In the genomic region with DNA sequence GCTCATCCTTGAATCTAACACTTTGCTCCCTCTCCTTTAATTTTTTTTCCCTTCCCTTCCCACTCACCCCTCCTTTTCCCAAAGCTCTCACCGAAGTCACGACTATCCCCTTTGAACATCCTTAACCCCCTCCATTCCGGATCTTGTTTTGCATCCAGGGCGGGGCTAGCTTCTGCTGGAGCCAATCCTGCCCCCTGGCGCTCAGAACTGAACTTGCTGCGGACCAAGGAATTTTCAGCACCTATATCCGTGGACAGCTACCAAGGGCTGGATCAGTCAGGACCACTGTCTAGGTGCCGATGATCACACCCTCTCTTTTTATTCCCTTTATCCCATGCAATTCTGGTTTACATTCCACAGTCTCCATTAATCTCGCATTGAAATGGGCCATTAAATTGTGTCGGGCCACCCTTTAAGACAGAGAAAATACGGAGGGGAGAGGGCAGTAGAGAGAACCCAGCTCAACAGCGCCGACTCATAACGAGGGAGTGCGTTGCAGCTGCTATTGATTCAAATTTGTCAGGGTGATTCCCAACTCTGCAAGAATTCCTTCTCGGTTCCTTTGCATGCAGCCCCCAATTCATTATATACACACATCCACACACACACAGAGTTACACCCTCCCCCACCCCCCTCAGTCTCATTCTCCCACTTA, we compare ENCODE assay signal across 8 mouse cellular contexts.
DNase-seq lines count a peak whose midpoint lies in the region; ATAC-seq lines count a peak whose summit lies in the region.

No protein-coding gene starts in this region.

- DNase-seq in ZHBTc4 (ENCODE audit: low read depth, low spot score), result peak; percentile 91
- DNase-seq in cerebellum, postnatal 36 days, result peak; percentile 87 to 91
- DNase-seq in gastrocnemius, adult 8-10 months (ENCODE audit: low spot score in 2 of 2), result peak; percentile 31 to 32
- DNase-seq in layer of hippocampus, postnatal 25 days (ENCODE audit: extremely low spot score in 1 of 2, low spot score in 1 of 2), result peak; percentile 57 to 65
- DNase-seq in lung, postnatal 36 days, result peak; percentile 76
- peak; percentile 61 for DNase-seq in retina, postnatal 7 days (ENCODE audit: low read depth, low spot score)
- DNase-seq in urinary bladder, postnatal 4 days (ENCODE audit: low spot score in 2 of 2), result peak; percentile 68 to 77

- no peaks in the 10 kb centered on the region for H3K36me3 ChIP-seq in hindbrain, embryonic 16.5 days (ENCODE audit: control insufficient read depth, insufficient read depth, low read length)

- WGBS in hindbrain, embryonic 16.5 days, result 1% methylated on average over 16 of the region's 16 CpGs

- peak overlapping the region; percentile 69 for H3K9ac ChIP-seq in hindbrain, embryonic 16.5 days (ENCODE audit: low read depth, low read length)

- peak; percentile 53 for ATAC-seq in hindbrain, embryonic 16.5 days

- peaks cover 15% of the 10 kb centered on the region for H3K27me3 ChIP-seq in hindbrain, embryonic 16.5 days (replicated peaks; ENCODE audit: control insufficient read depth, insufficient read depth, low read length)

- no peaks in the 10 kb centered on the region for H3K9me3 ChIP-seq in hindbrain, embryonic 16.5 days (ENCODE audit: control insufficient read depth, low read length)

- H3K27ac ChIP-seq in hindbrain, embryonic 16.5 days (ENCODE audit: low read depth, low read length), result peak overlapping the region; percentile 89

- H3K4me2 ChIP-seq in hindbrain, embryonic 16.5 days (ENCODE audit: low read length), result peak overlapping the region; percentile 94

- H3K4me1 ChIP-seq in hindbrain, embryonic 16.5 days (ENCODE audit: control insufficient read depth, insufficient read depth, low read depth, low read length), result peaks cover 32% of the 10 kb centered on the region

- H3K4me3 ChIP-seq in hindbrain, embryonic 16.5 days (ENCODE audit: low read length), result peak overlapping the region; percentile 42

Comparison
In these comparisons a context has a peak if more than half of its experiments do, and no peak if none do; other contexts are left out.
1. Peak in every context shown above with its lines: DNase-seq, ATAC-seq, H3K4me3 ChIP-seq and H3K27ac ChIP-seq.
2. DNase-seq: peak in every context shown above with its lines; median percentile 91 in ZHBTc4; 89 in cerebellum, postnatal 36 days; 76 in lung, postnatal 36 days; 72 in urinary bladder, postnatal 4 days; 61 in layer of hippocampus, postnatal 25 days; 61 in retina, postnatal 7 days; 32 in gastrocnemius, adult 8-10 months.